Mouse (Mus musculus) ES-E14 (cell line): ENCODE data around the gene Ccr4. TPM values are rescaled to one million over a fixed set of nuclear protein-coding genes. Genes with fewer than 3 reads are reported as not detected.

Experiments used
- DNase-seq: peaks from one replicate; pipeline ENCODE4 v3.0.0-alpha.2; 2013; ENCODE audit warnings: low read depth, low spot score
- H3K27ac ChIP-seq: 2 replicates; pipeline ENCODE4 v1.5.1; 2012; ENCODE audit warnings: low read depth, mild to moderate bottlenecking, low read length, moderate library complexity, mixed read lengths; ENCODE audit not compliant: poor library complexity, insufficient read depth, severe bottlenecking
- H3K36me3 ChIP-seq: 2 replicates; pipeline ENCODE4 v1.6.1; 2012; ENCODE audit warnings: mild to moderate bottlenecking, low read length, moderate library complexity, mixed read lengths; ENCODE audit not compliant: control insufficient read depth, poor library complexity, insufficient read depth, severe bottlenecking
- H3K4me1 ChIP-seq, 2 experiments: fragments of 150-350 bp in 1 of 2; sonication (generic) in 1 of 2; 2 replicates each; pipeline ENCODE4 v1.6.1; 2012; ENCODE audit warnings: low read length in 2 of 2, mild to moderate bottlenecking in 1 of 2, mixed read lengths in 1 of 2; ENCODE audit not compliant: control insufficient read depth in 2 of 2, insufficient read depth in 2 of 2, poor library complexity in 1 of 2
- H3K4me3 ChIP-seq, 2 experiments: fragments of 150-350 bp in 1 of 2; sonication (generic) in 1 of 2; 2 replicates each; pipeline ENCODE4 v1.5.1; 2012; ENCODE audit warnings: low read length in 2 of 2, low read depth in 1 of 2, mild to moderate bottlenecking in 1 of 2, mixed read lengths in 1 of 2; ENCODE audit not compliant: insufficient read depth in 1 of 2, poor library complexity in 1 of 2, severe bottlenecking in 1 of 2
- H3K9ac ChIP-seq: 2 replicates; pipeline ENCODE4 v1.6.1; 2012; ENCODE audit warnings: low read depth, mild to moderate bottlenecking, low read length, mixed read lengths; ENCODE audit not compliant: poor library complexity, insufficient read depth, severe bottlenecking
- H3K9me3 ChIP-seq: fragments of 150-350 bp; sonication (generic); 2 replicates; pipeline ENCODE4 v1.6.1; 2012; ENCODE audit warnings: low read depth, mild to moderate bottlenecking, low read length; ENCODE audit not compliant: control insufficient read depth, insufficient read depth
- CHD2 ChIP-seq: IDR thresholded peaks from 2 replicates; pipeline ENCODE4 v1.6.1; 2014; ENCODE audit warnings: mild to moderate bottlenecking, low read depth, low read length, inconsistent platforms
- HCFC1 ChIP-seq: IDR thresholded peaks from 2 replicates; pipeline ENCODE4 v1.6.1; 2012; ENCODE audit warnings: low read length, inconsistent platforms, borderline replicate concordance; ENCODE audit not compliant: insufficient read depth
- MAFK ChIP-seq: IDR thresholded peaks from 2 replicates; pipeline ENCODE4 v1.6.1; 2014; ENCODE audit warnings: mild to moderate bottlenecking, low read depth, low read length, inconsistent platforms; ENCODE audit not compliant: insufficient read depth
- ZC3H11A ChIP-seq: IDR thresholded peaks from 2 replicates; pipeline ENCODE4 v1.6.1; 2012; ENCODE audit warnings: low read depth, mild to moderate bottlenecking, inconsistent platforms, low read length, borderline replicate concordance
- ZNF384 ChIP-seq: IDR thresholded peaks from 2 replicates; pipeline ENCODE4 v1.6.1; 2012; ENCODE audit warnings: low read depth, low read length, inconsistent platforms
- in situ Hi-C, 2 experiments: fragments of 600-800 bp; cut with MboI; formaldehyde crosslinking; loops; one replicate each; pipeline ENCODE4 v1.15.1; 2025; ENCODE audit warnings: low sequenced_read_pairs in 2 of 2, inconsistent platforms in 1 of 2; ENCODE audit not compliant: unreplicated experiment in 2 of 2
- total RNA-seq: library from RNA; depleted of rRNA; stranded (reverse); fragments of 300-350 nt; gene quantifications from 2 replicates; pipeline ENCODE4 v1.2.3, GENCODE M21; 2012

Ccr4 gene
- total RNA-seq, 1 experiment = 1.4 TPM

GRCm38 (mm10) chr9:114541279-114541741, 36.6 kb upstream of the Ccr4 start:
- Histone ChIP-seq H3K27ac (no peak overlapping the region), H3K9ac (no peak overlapping the region), H3K4me3 (no peak overlapping the region), H3K36me3 (peaks cover 20% of the 10 kb centered on the region), H3K4me1 (peaks cover 26 to 54% of the 10 kb centered on the region in 2 experiments), H3K9me3 (no peaks in the 10 kb centered on the region)
- in situ Hi-C loops = no loop called here
- 0 out of 2 replicates have a peak, but pooled peaks have one; percentile 28 for TF ChIP-seq MAFK
- TF ChIP-seq ZC3H11A = no peak
- no peak for DNase-seq

DNA sequence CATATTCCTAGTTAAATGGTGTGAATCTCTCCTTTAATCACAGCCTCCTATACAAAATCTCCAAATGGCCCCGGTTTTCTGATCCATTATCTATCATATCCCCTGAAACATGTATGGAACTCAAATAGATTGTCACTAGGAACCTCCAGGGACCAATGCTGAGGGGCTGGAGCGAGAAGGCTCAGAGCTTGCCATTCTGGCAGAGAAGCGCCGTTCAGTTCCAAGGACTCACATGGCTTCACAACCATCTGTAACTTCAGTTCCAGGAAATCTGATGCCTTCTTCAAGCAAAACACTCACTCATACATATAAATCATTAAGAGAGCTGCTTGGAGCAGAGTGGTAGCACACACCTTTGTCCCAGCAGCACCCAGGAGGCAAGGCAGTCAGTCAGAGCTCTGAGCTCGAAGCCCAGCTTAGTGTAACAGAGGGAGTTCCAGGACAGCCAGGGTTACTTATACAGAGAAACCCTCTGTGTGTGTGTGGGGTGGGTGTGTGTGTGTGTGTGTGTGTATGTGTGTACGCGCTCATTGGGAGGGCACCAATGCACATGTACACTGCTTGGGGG, 34.4 kb upstream of the Ccr4 start:
- Histone ChIP-seq H3K4me1 (peaks cover 30 to 54% of the 10 kb centered on the region in 2 experiments), H3K9ac (peak overlapping the region; percentile 20; the same call in 1 of the 2 replicates), H3K36me3 (peaks cover 17% of the 10 kb centered on the region), H3K27ac (no peak overlapping the region; the same call in 1 of the 2 replicates), H3K9me3 (no peaks in the 10 kb centered on the region), H3K4me3 (no peak overlapping the region)
- in situ Hi-C loops = no loop called here
- TF ChIP-seq MAFK (no peak), HCFC1 (no peak), CHD2 (no peak), ZC3H11A (no peak), ZNF384 (no peak)
- DNase-seq = no peak

- no peaks in the 10 kb centered on the region for H3K9me3 ChIP-seq
- H3K4me1 ChIP-seq = peaks cover 28 to 50% of the 10 kb centered on the region in 2 experiments
- no peak for DNase-seq
- 0 out of 4 replicates have a peak overlapping the region, but pooled peaks have one; percentile 9 to 22 for H3K4me3 ChIP-seq
- in situ Hi-C loops = no loop called here
- peaks cover 20% of the 10 kb centered on the region for H3K36me3 ChIP-seq
- TF ChIP-seq MAFK = no peak
- no peak for TF ChIP-seq ZC3H11A
- TF ChIP-seq ZNF384 = no peak
- no peak for TF ChIP-seq HCFC1
- no peak for TF ChIP-seq CHD2
- H3K9ac ChIP-seq = no peak overlapping the region; the same call in 1 of the 2 replicates
- H3K27ac ChIP-seq = peak overlapping the region; percentile 61; the same call in 1 of the 2 replicates
Observed at GRCm38 (mm10) chr9:114536628-114537027, 31.9 kb upstream of the Ccr4 start.

GRCm38 (mm10) chr9:114534747-114535517, 30.2 kb upstream of the Ccr4 start:
- Histone ChIP-seq H3K4me1 (peaks cover 29 to 47% of the 10 kb centered on the region in 2 experiments), H3K4me3 (no peak overlapping the region; a peak in 1 of 4 replicates), H3K36me3 (peaks cover 17% of the 10 kb centered on the region), H3K27ac (0 out of 2 replicates have a peak overlapping the region, but pooled peaks have one; percentile 20), H3K9me3 (no peaks in the 10 kb centered on the region), H3K9ac (no peak overlapping the region)
- in situ Hi-C loops = no loop called here
- TF ChIP-seq MAFK (no peak), ZC3H11A (no peak), ZNF384 (no peak), HCFC1 (no peak), CHD2 (no peak)
- no peak for DNase-seq
